8 mouse cellular contexts compared by ENCODE assay signal in genomic region chr6:67266159-67266657, GRCm38 (mm10). TPM values are rescaled to one million over a fixed set of nuclear protein-coding genes. Genes with fewer than 3 reads are reported as not detected.
A peak's percentile ranks its signal among the peaks of the same experiment; 100 is the strongest.
DNase-seq lines count a peak whose midpoint lies in the region; ATAC-seq and TF ChIP-seq lines count a peak whose summit lies in the region.

No protein-coding gene starts in this region.

- no peak for TF ChIP-seq CTCF in left cerebral cortex, adult 2 months (IDR thresholded peaks at IDR 0.05)
- no peak for TF ChIP-seq CTCF in lung, postnatal 0 days (IDR thresholded peaks at IDR 0.05)

- no peaks in the 10 kb centered on the region for H3K9me3 ChIP-seq in embryonic facial prominence, embryonic 14.5 days (ENCODE audit: control insufficient read depth, low read length)
- H3K9me3 ChIP-seq in hindbrain, embryonic 14.5 days (ENCODE audit: control insufficient read depth, low read length), result no peaks in the 10 kb centered on the region
- H3K9me3 ChIP-seq in lung, postnatal 0 days (ENCODE audit: low read length), result no peaks in the 10 kb centered on the region

- peak overlapping the region; percentile 34 for H3K27ac ChIP-seq in left cerebral cortex, adult 2 months
- H3K27ac ChIP-seq in embryonic facial prominence, embryonic 14.5 days (replicated peaks; ENCODE audit: low read depth, low read length), result peak overlapping the region; percentile 67
- no peak overlapping the region for H3K27ac ChIP-seq in hindbrain, embryonic 14.5 days
- H3K27ac ChIP-seq in lung, postnatal 0 days (ENCODE audit: low read length), result peak overlapping the region; percentile 97

- H3K4me1 ChIP-seq in embryonic facial prominence, embryonic 14.5 days (ENCODE audit: control insufficient read depth, insufficient read depth, low read length), result peaks cover 3% of the 10 kb centered on the region
- peaks cover 20% of the 10 kb centered on the region for H3K4me1 ChIP-seq in hindbrain, embryonic 14.5 days (replicated peaks; ENCODE audit: control insufficient read depth, insufficient read depth, low read length)
- peaks cover 3% of the 10 kb centered on the region; the same call in 1 of the 2 replicates for H3K4me1 ChIP-seq in lung, postnatal 0 days (ENCODE audit: insufficient read depth, low read depth, low read length)

- TF ChIP-seq EP300 in lung, postnatal 0 days (IDR thresholded peaks at IDR 0.05), result no peak

- H3K36me3 ChIP-seq in embryonic facial prominence, embryonic 14.5 days (ENCODE audit: control insufficient read depth, insufficient read depth, low read length), result no peaks in the 10 kb centered on the region
- no peaks in the 10 kb centered on the region for H3K36me3 ChIP-seq in hindbrain, embryonic 14.5 days (replicated peaks; ENCODE audit: control insufficient read depth, insufficient read depth)
- H3K36me3 ChIP-seq in lung, postnatal 0 days (ENCODE audit: insufficient read depth, low read length), result no peaks in the 10 kb centered on the region

- WGBS in embryonic facial prominence, embryonic 14.5 days, result 0% methylated on average over 23 of the region's 23 CpGs
- under 1% methylated on average over 23 of the region's 23 CpGs for WGBS in hindbrain, embryonic 14.5 days
- under 1% methylated on average over 23 of the region's 23 CpGs for WGBS in lung, postnatal 0 days

- intact Hi-C loops in left cerebral cortex, adult 2 months (cut with DNase I), result loop anchor here (1.0 to 5.0 kb wide), 6 partner anchors 35 to 229 kb away; partner anchors contain the start of gene Gadd45a
- intact Hi-C loops in left cerebral cortex, postnatal 4 days (cut with DNase I), result no loop called here

- H3K9ac ChIP-seq in embryonic facial prominence, embryonic 14.5 days (ENCODE audit: low read depth, low read length), result peak overlapping the region; percentile 59
- H3K9ac ChIP-seq in hindbrain, embryonic 14.5 days, result peak overlapping the region; percentile 24
- H3K9ac ChIP-seq in lung, postnatal 0 days (replicated peaks; ENCODE audit: low read depth), result peak overlapping the region; percentile 43

- DNase-seq in left cerebral cortex, adult 2 months (ENCODE audit: extremely low spot score in 1 of 2, low spot score in 2 of 2), result peak in 1 of 2 experiments; percentile 43
- no peak for DNase-seq in left cerebral cortex, postnatal 4 days
- peak; percentile 85 for DNase-seq in R1 (ENCODE audit: low read depth, low spot score)
- peak; percentile 43 for DNase-seq in embryonic facial prominence, embryonic 14.5 days (ENCODE audit: low spot score)
- peak; percentile 57 for DNase-seq in hindbrain, embryonic 14.5 days (ENCODE audit: low spot score)
- no peak for DNase-seq in lung, postnatal 0 days (ENCODE audit: low spot score)
- peak; percentile 27 for DNase-seq in right cerebral cortex, postnatal 4 days
- no peak for DNase-seq in adrenal gland, postnatal 25 days

- H3K4me3 ChIP-seq in left cerebral cortex, adult 2 months, result peak overlapping the region; percentile 87
- peak overlapping the region; percentile 100 for H3K4me3 ChIP-seq in embryonic facial prominence, embryonic 14.5 days (ENCODE audit: low read depth, low read length)
- H3K4me3 ChIP-seq in hindbrain, embryonic 14.5 days (replicated peaks; ENCODE audit: low read length), result peak overlapping the region; percentile 87
- H3K4me3 ChIP-seq in lung, postnatal 0 days (ENCODE audit: low read depth, low read length), result peak overlapping the region; percentile 98

- ATAC-seq in embryonic facial prominence, embryonic 14.5 days (ENCODE audit: low read depth), result peak; percentile 54
- peak; percentile 68 for ATAC-seq in hindbrain, embryonic 14.5 days (ENCODE audit: low FRiP score)
- peak; percentile 50 for ATAC-seq in lung, postnatal 0 days

- H3K4me2 ChIP-seq in embryonic facial prominence, embryonic 14.5 days (ENCODE audit: low read depth, low read length), result peak overlapping the region; percentile 68
- peak overlapping the region; percentile 61 for H3K4me2 ChIP-seq in hindbrain, embryonic 14.5 days (replicated peaks)
- peak overlapping the region; percentile 74 for H3K4me2 ChIP-seq in lung, postnatal 0 days (replicated peaks; ENCODE audit: low read depth, low read length)

- H3K27me3 ChIP-seq in embryonic facial prominence, embryonic 14.5 days (replicated peaks; ENCODE audit: control insufficient read depth, insufficient read depth, low read length), result no peaks in the 10 kb centered on the region
- no peaks in the 10 kb centered on the region for H3K27me3 ChIP-seq in hindbrain, embryonic 14.5 days (ENCODE audit: control insufficient read depth, insufficient read depth, low read length)
- H3K27me3 ChIP-seq in lung, postnatal 0 days (replicated peaks; ENCODE audit: insufficient read depth, low read length), result no peaks in the 10 kb centered on the region

RNA-seq across cellular contexts. Expression of gene Serbp1, which starts 28.2 kb away (rescaled TPM):
- 100 to 1,000 TPM; 188 to 193 TPM for total RNA-seq in left cerebral cortex, adult 2 months (2021)
- 100 to 1,000 TPM; 284 to 314 TPM for total RNA-seq in left cerebral cortex, postnatal 4 days (2021)
- 426 and 453 TPM in 2 replicates for polyA plus RNA-seq in embryonic facial prominence, embryonic 14.5 days (2014; fragmentation: Nextera tagmentation; extraction: Ambion mirVana)
- polyA plus RNA-seq in hindbrain, embryonic 14.5 days (2014; fragmentation: Nextera tagmentation; extraction: Ambion mirVana), result 343 and 344 TPM in 2 replicates
- 175 and 194 TPM in 2 replicates for polyA plus RNA-seq in lung, postnatal 0 days (2015; fragmentation: Nextera tagmentation; extraction: Ambion mirVana)
- total RNA-seq in adrenal gland, postnatal 25 days (2021), result 323 and 405 TPM in 2 replicates

Comparison
In these comparisons a context has a peak if more than half of its experiments do, and no peak if none do; other contexts are left out.
1. DNase-seq: peak in R1 (single experiment), embryonic facial prominence, embryonic 14.5 days (single experiment), hindbrain, embryonic 14.5 days (single experiment) and right cerebral cortex, postnatal 4 days (single experiment); none in left cerebral cortex, postnatal 4 days (single experiment), lung, postnatal 0 days (single experiment) and adrenal gland, postnatal 25 days (single experiment).
2. Peak in every context shown above with its lines, with median percentiles within 50 percentile points of each other: H3K4me3 ChIP-seq, ATAC-seq, H3K4me2 ChIP-seq and H3K9ac ChIP-seq.